Mouse (Mus musculus): ENCODE data around the gene Coq10b. TPM values are rescaled to one million over a fixed set of nuclear protein-coding genes. Genes with fewer than 3 reads are reported as not detected.
"Not testable (repeated sequence)": the region's sequence is repeated elsewhere in the genome, so short reads cannot be mapped to it uniquely, and the experiment has no call there.

The Coq10b gene
- polyA plus RNA-seq, 2 experiments: 8.6 to 15.4 TPM

- H3K36me3 ChIP-seq (replicated peaks; ENCODE audit: control insufficient read depth, insufficient read depth, low read depth): peaks cover 5% of the 10 kb centered on the region
- no peak overlapping the region for H3K4me3 ChIP-seq (ENCODE audit: insufficient read depth in 1 of 2, low read depth in 2 of 2, low read length in 2 of 2)
- no peak overlapping the region for H3K4me2 ChIP-seq (ENCODE audit: low read depth)
- no peaks in the 10 kb centered on the region for H3K9me3 ChIP-seq (ENCODE audit: control insufficient read depth, low read length)
- ATAC-seq (ENCODE audit: insufficient read depth): no peak
- H3K27ac ChIP-seq: no peak overlapping the region
- H3K27me3 ChIP-seq (ENCODE audit: control insufficient read depth, insufficient read depth, low read length): no peaks in the 10 kb centered on the region
- TF ChIP-seq CTCF (IDR thresholded peaks at IDR 0.05; ENCODE audit: low read depth) (no peak), EP300 (IDR thresholded peaks at IDR 0.05; ENCODE audit: low read depth) (no peak)
- no peak overlapping the region for H3K9ac ChIP-seq (replicated peaks)
- no peak for DNase-seq (ENCODE audit: low read depth in 3 of 3, low spot score in 3 of 3)
- H3K4me1 ChIP-seq (replicated peaks; ENCODE audit: control insufficient read depth in 2 of 2, insufficient read depth in 2 of 2, low read length in 1 of 2): peaks cover 6 to 17% of the 10 kb centered on the region in 2 experiments; a peak in 2 of 4 replicates
- WGBS (ENCODE audit: insufficient replicate concordance): 62% methylated on average over 5 of the region's 5 CpGs
Observed at GRCm38 (mm10) chr1:55055322-55056115, 2.9 kb downstream of the Coq10b start.

GRCm38 (mm10) chr1:55058383-55058782 is 5.8 kb downstream of the Coq10b start:
- H3K27ac ChIP-seq; H3K4me3 ChIP-seq (ENCODE audit: insufficient read depth in 1 of 2, low read depth in 2 of 2, low read length in 2 of 2); H3K27me3 ChIP-seq (ENCODE audit: control insufficient read depth, insufficient read depth, low read length); H3K9me3 ChIP-seq (ENCODE audit: control insufficient read depth, low read length); ATAC-seq (ENCODE audit: insufficient read depth); H3K4me2 ChIP-seq (ENCODE audit: low read depth); H3K36me3 ChIP-seq (replicated peaks; ENCODE audit: control insufficient read depth, insufficient read depth, low read depth); DNase-seq (ENCODE audit: low read depth in 3 of 3, low spot score in 3 of 3); H3K9ac ChIP-seq (replicated peaks): not testable (repeated sequence)
- WGBS (ENCODE audit: insufficient replicate concordance): 73% methylated on average over 2 of the region's 3 CpGs
- H3K4me1 ChIP-seq (replicated peaks; ENCODE audit: control insufficient read depth in 2 of 2, insufficient read depth in 2 of 2, low read length in 1 of 2): peaks cover 16 to 20% of the 10 kb centered on the region in 2 experiments

GRCm38 (mm10) chr1:55061099-55061498 is 8.5 kb downstream of the Coq10b start:
- Histone ChIP-seq H3K4me2 (ENCODE audit: low read depth) (peak overlapping the region; percentile 26; the same call in 1 of the 2 replicates), H3K36me3 (replicated peaks; ENCODE audit: control insufficient read depth, insufficient read depth, low read depth) (peaks cover 17% of the 10 kb centered on the region), H3K27me3 (ENCODE audit: control insufficient read depth, insufficient read depth, low read length) (no peaks in the 10 kb centered on the region), H3K4me3 (ENCODE audit: insufficient read depth in 1 of 2, low read depth in 2 of 2, low read length in 2 of 2) (no peak overlapping the region), H3K9me3 (ENCODE audit: control insufficient read depth, low read length) (no peaks in the 10 kb centered on the region), H3K9ac (replicated peaks) (peak overlapping the region; percentile 2; the same call in 1 of the 2 replicates), H3K27ac (peak overlapping the region; percentile 44), H3K4me1 (replicated peaks; ENCODE audit: control insufficient read depth in 2 of 2, insufficient read depth in 2 of 2, low read length in 1 of 2) (peaks cover 12 to 15% of the 10 kb centered on the region in 2 experiments)
- 41% methylated on average over 5 of the region's 5 CpGs for WGBS (ENCODE audit: insufficient replicate concordance)
- no peak for TF ChIP-seq CTCF (IDR thresholded peaks at IDR 0.05; ENCODE audit: low read depth)
- TF ChIP-seq EP300 (IDR thresholded peaks at IDR 0.05; ENCODE audit: low read depth): 0 out of 2 replicates have a peak, but pooled peaks have one; percentile 8
- ATAC-seq (ENCODE audit: insufficient read depth) (no peak; the same call in 1 of the 2 replicates), DNase-seq (ENCODE audit: low read depth in 3 of 3, low spot score in 3 of 3) (peak in 1 of 3 experiments; percentile 36)

- Histone ChIP-seq H3K4me2 (ENCODE audit: low read depth) (no peak overlapping the region), H3K36me3 (replicated peaks; ENCODE audit: control insufficient read depth, insufficient read depth, low read depth) (peaks cover 22% of the 10 kb centered on the region), H3K27me3 (ENCODE audit: control insufficient read depth, insufficient read depth, low read length) (no peaks in the 10 kb centered on the region), H3K4me1 (replicated peaks; ENCODE audit: control insufficient read depth in 2 of 2, insufficient read depth in 2 of 2, low read length in 1 of 2) (peaks cover 12 to 15% of the 10 kb centered on the region in 2 experiments), H3K4me3 (ENCODE audit: insufficient read depth in 1 of 2, low read depth in 2 of 2, low read length in 2 of 2) (no peak overlapping the region), H3K9ac (replicated peaks) (no peak overlapping the region), H3K9me3 (ENCODE audit: control insufficient read depth, low read length) (no peaks in the 10 kb centered on the region), H3K27ac (no peak overlapping the region)
- TF ChIP-seq EP300 (IDR thresholded peaks at IDR 0.05; ENCODE audit: low read depth) (no peak), CTCF (IDR thresholded peaks at IDR 0.05; ENCODE audit: low read depth) (peak; percentile 14; the same call in 1 of the 2 replicates)
- DNase-seq (ENCODE audit: low read depth in 3 of 3, low spot score in 3 of 3): no peak
- ATAC-seq (ENCODE audit: insufficient read depth): no peak
- WGBS (ENCODE audit: insufficient replicate concordance): 55% methylated on average over 4 of the region's 4 CpGs
Observed at GRCm38 (mm10) chr1:55061772-55062171, 9.2 kb downstream of the Coq10b start.

- not testable (repeated sequence) for H3K27me3 ChIP-seq (ENCODE audit: control insufficient read depth, insufficient read depth, low read length); H3K27ac ChIP-seq; H3K4me3 ChIP-seq (ENCODE audit: insufficient read depth in 1 of 2, low read depth in 2 of 2, low read length in 2 of 2); H3K9ac ChIP-seq (replicated peaks); H3K4me2 ChIP-seq (ENCODE audit: low read depth); DNase-seq (ENCODE audit: low read depth in 3 of 3, low spot score in 3 of 3); ATAC-seq (ENCODE audit: insufficient read depth); H3K9me3 ChIP-seq (ENCODE audit: control insufficient read depth, low read length)
- peak; percentile 33; the same call in 1 of the 2 replicates for TF ChIP-seq EP300 (IDR thresholded peaks at IDR 0.05; ENCODE audit: low read depth)
- peaks cover 18% of the 10 kb centered on the region for H3K36me3 ChIP-seq (replicated peaks; ENCODE audit: control insufficient read depth, insufficient read depth, low read depth)
- peaks cover 11 to 28% of the 10 kb centered on the region in 2 experiments for H3K4me1 ChIP-seq (replicated peaks; ENCODE audit: control insufficient read depth in 2 of 2, insufficient read depth in 2 of 2, low read length in 1 of 2)
Observed at GRCm38 (mm10) chr1:55072328-55072727, 19.8 kb downstream of the Coq10b start.
